Mouse (Mus musculus): ENCODE results near the gene Mvb12b. TPM values are rescaled to one million over a fixed set of nuclear protein-coding genes. Genes with fewer than 3 reads are reported as not detected.

Mvb12b gene
- total RNA-seq, 1 experiment, result 5.0 TPM

DNA sequence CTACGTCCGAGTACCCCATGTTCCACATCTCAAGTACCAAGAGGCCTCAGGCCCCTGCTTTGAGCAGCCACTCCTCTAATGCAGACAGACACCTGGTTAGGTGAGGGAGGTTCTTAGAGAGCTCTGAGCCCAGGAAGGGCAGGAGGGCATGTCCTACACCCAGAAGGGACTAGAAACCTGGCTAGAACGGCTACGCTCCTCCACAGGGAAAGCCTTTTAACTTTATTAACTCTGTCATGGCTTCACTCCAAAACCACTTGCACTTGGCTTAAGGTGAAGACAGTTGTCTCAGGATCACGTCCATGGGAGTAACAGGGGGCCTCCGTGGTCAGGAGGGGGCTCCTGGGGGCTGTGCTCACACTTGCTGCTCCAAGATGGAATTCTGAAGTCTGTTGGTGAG is 125.5 kb downstream of the Mvb12b start:
- H3K27ac ChIP-seq (ENCODE audit: insufficient read depth, low read depth, low read length, poor library complexity, severe bottlenecking), result no peak overlapping the region
- H3K9me3 ChIP-seq (ENCODE audit: control insufficient read depth, insufficient read depth, low read depth, low read length), result no peaks in the 10 kb centered on the region
- no peak overlapping the region for H3K4me3 ChIP-seq (ENCODE audit: insufficient read depth in 1 of 2, low read depth in 1 of 2, low read length in 2 of 2, poor library complexity in 1 of 2, severe bottlenecking in 1 of 2)
- no peak overlapping the region for H3K9ac ChIP-seq (ENCODE audit: insufficient read depth, low read depth, low read length, poor library complexity, severe bottlenecking)
- H3K36me3 ChIP-seq (ENCODE audit: control insufficient read depth, insufficient read depth, low read length, poor library complexity, severe bottlenecking), result no peaks in the 10 kb centered on the region
- in situ Hi-C loops (cut with MboI; ENCODE audit: low sequenced_read_pairs in 2 of 2, unreplicated experiment in 2 of 2), result no loop called here
- no peaks in the 10 kb centered on the region for H3K4me1 ChIP-seq (ENCODE audit: control insufficient read depth in 2 of 2, insufficient read depth in 2 of 2, low read length in 2 of 2, poor library complexity in 1 of 2)
- no peak for DNase-seq (ENCODE audit: low read depth, low spot score)
- TF ChIP-seq ZNF384 (IDR thresholded peaks at IDR 0.05; ENCODE audit: low read depth, low read length) (no peak), HCFC1 (IDR thresholded peaks at IDR 0.05; ENCODE audit: borderline replicate concordance, insufficient read depth, low read length) (no peak), ZC3H11A (IDR thresholded peaks at IDR 0.05; ENCODE audit: borderline replicate concordance, low read depth, low read length) (no peak), MAFK (IDR thresholded peaks at IDR 0.05; ENCODE audit: insufficient read depth, low read depth, low read length) (no peak), CHD2 (IDR thresholded peaks at IDR 0.05; ENCODE audit: low read depth, low read length) (no peak)

DNA sequence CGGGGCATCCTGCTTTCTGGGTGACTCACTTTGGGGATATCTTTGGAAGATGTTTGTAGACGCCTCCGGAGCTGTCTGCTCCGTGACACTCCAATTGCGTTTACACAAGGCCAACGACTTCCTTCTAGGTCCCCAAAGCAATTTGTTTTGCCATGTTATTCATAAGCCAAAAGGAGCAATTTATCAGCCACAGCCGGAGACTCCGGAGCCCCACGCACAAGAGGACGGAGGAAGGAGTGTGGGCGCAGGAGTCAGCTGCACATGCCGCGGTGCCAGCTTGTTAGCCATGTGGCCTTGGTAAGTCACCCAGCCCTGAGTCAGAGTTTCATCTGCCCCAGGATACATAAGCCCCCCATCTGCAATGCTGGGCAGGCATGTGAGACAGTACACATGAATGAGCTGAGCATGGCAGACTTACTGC is 127.2 kb downstream of the Mvb12b start:
- DNase-seq (ENCODE audit: low read depth, low spot score), result no peak
- no peaks in the 10 kb centered on the region for H3K4me1 ChIP-seq (ENCODE audit: control insufficient read depth in 2 of 2, insufficient read depth in 2 of 2, low read length in 2 of 2, poor library complexity in 1 of 2)
- in situ Hi-C loops (cut with MboI; ENCODE audit: low sequenced_read_pairs in 2 of 2, unreplicated experiment in 2 of 2), result no loop called here

DNA sequence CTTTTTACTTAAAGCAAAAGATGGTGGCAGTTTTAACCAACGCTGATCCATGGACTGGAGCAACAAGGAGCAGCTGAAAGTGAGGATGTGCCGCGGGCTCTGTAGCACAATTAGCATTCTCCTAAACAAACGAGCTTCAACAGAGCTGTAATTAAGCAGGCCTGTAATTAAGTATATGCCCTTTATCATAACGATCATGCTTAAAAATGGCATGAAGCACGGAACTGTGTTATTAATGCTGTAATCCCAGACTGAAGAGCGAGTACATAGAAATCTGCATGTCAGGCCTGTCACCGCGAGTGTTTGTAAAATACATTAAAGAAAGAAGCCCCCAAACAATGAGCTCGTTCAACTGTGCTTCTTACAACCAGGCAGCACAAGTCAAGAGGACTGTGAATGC is 128.3 kb downstream of the Mvb12b start:
- TF ChIP-seq ZC3H11A (IDR thresholded peaks at IDR 0.05; ENCODE audit: borderline replicate concordance, low read depth, low read length), result no peak
- no peak for TF ChIP-seq HCFC1 (IDR thresholded peaks at IDR 0.05; ENCODE audit: borderline replicate concordance, insufficient read depth, low read length)
- TF ChIP-seq ZNF384 (IDR thresholded peaks at IDR 0.05; ENCODE audit: low read depth, low read length), result no peak
- TF ChIP-seq MAFK (IDR thresholded peaks at IDR 0.05; ENCODE audit: insufficient read depth, low read depth, low read length), result no peak
- no peak for TF ChIP-seq CHD2 (IDR thresholded peaks at IDR 0.05; ENCODE audit: low read depth, low read length)
- in situ Hi-C loops (cut with MboI; ENCODE audit: low sequenced_read_pairs in 2 of 2, unreplicated experiment in 2 of 2), result no loop called here
- H3K4me1 ChIP-seq (ENCODE audit: control insufficient read depth in 2 of 2, insufficient read depth in 2 of 2, low read length in 2 of 2, poor library complexity in 1 of 2), result no peaks in the 10 kb centered on the region
- H3K9me3 ChIP-seq (ENCODE audit: control insufficient read depth, insufficient read depth, low read depth, low read length), result no peaks in the 10 kb centered on the region
- DNase-seq (ENCODE audit: low read depth, low spot score), result no peak
- H3K4me3 ChIP-seq (ENCODE audit: insufficient read depth in 1 of 2, low read depth in 1 of 2, low read length in 2 of 2, poor library complexity in 1 of 2, severe bottlenecking in 1 of 2), result no peak overlapping the region
- no peak overlapping the region for H3K9ac ChIP-seq (ENCODE audit: insufficient read depth, low read depth, low read length, poor library complexity, severe bottlenecking)
- H3K36me3 ChIP-seq (ENCODE audit: control insufficient read depth, insufficient read depth, low read length, poor library complexity, severe bottlenecking), result no peaks in the 10 kb centered on the region
- H3K27ac ChIP-seq (ENCODE audit: insufficient read depth, low read depth, low read length, poor library complexity, severe bottlenecking), result no peak overlapping the region

More for the DNA sequence above, 127.2 kb downstream of the Mvb12b start:
- Histone ChIP-seq H3K36me3 (ENCODE audit: control insufficient read depth, insufficient read depth, low read length, poor library complexity, severe bottlenecking) (no peaks in the 10 kb centered on the region), H3K27ac (ENCODE audit: insufficient read depth, low read depth, low read length, poor library complexity, severe bottlenecking) (no peak overlapping the region), H3K9me3 (ENCODE audit: control insufficient read depth, insufficient read depth, low read depth, low read length) (no peaks in the 10 kb centered on the region), H3K4me3 (ENCODE audit: insufficient read depth in 1 of 2, low read depth in 1 of 2, low read length in 2 of 2, poor library complexity in 1 of 2, severe bottlenecking in 1 of 2) (no peak overlapping the region), H3K9ac (ENCODE audit: insufficient read depth, low read depth, low read length, poor library complexity, severe bottlenecking) (no peak overlapping the region)
- TF ChIP-seq ZC3H11A (IDR thresholded peaks at IDR 0.05; ENCODE audit: borderline replicate concordance, low read depth, low read length) (no peak), ZNF384 (IDR thresholded peaks at IDR 0.05; ENCODE audit: low read depth, low read length) (no peak), CHD2 (IDR thresholded peaks at IDR 0.05; ENCODE audit: low read depth, low read length) (no peak), MAFK (IDR thresholded peaks at IDR 0.05; ENCODE audit: insufficient read depth, low read depth, low read length) (no peak), HCFC1 (IDR thresholded peaks at IDR 0.05; ENCODE audit: borderline replicate concordance, insufficient read depth, low read length) (no peak)

DNA sequence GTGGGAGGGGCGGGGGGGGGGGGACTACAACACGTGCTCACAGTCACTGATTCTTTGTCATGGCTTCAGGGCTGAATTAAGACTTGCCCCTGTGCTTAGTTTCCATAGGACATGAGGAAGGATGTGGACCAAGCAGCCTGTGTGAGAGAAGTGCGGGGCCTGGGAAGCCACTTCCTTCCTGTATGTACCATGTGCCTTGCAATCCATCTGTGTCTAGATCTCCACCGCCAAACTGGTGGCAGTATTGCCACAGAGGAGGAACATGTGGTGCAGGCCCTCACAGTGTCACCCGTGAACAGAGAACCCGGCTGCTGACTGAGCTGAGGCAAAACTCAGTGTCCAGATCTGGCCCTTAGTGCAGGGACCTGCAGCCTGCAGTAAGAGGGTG is 132.1 kb downstream of the Mvb12b start:
- DNase-seq (ENCODE audit: low read depth, low spot score), result no peak
- in situ Hi-C loops (cut with MboI; ENCODE audit: low sequenced_read_pairs in 2 of 2, unreplicated experiment in 2 of 2), result no loop called here
- H3K4me3 ChIP-seq (ENCODE audit: insufficient read depth in 1 of 2, low read depth in 1 of 2, low read length in 2 of 2, poor library complexity in 1 of 2, severe bottlenecking in 1 of 2), result no peak overlapping the region
- no peaks in the 10 kb centered on the region for H3K4me1 ChIP-seq (ENCODE audit: control insufficient read depth in 2 of 2, insufficient read depth in 2 of 2, low read length in 2 of 2, poor library complexity in 1 of 2)
- no peaks in the 10 kb centered on the region for H3K36me3 ChIP-seq (ENCODE audit: control insufficient read depth, insufficient read depth, low read length, poor library complexity, severe bottlenecking)
- no peaks in the 10 kb centered on the region for H3K9me3 ChIP-seq (ENCODE audit: control insufficient read depth, insufficient read depth, low read depth, low read length)
- H3K9ac ChIP-seq (ENCODE audit: insufficient read depth, low read depth, low read length, poor library complexity, severe bottlenecking), result no peak overlapping the region
- no peak overlapping the region for H3K27ac ChIP-seq (ENCODE audit: insufficient read depth, low read depth, low read length, poor library complexity, severe bottlenecking)
- TF ChIP-seq CHD2 (IDR thresholded peaks at IDR 0.05; ENCODE audit: low read depth, low read length) (no peak), ZC3H11A (IDR thresholded peaks at IDR 0.05; ENCODE audit: borderline replicate concordance, low read depth, low read length) (no peak)

DNA sequence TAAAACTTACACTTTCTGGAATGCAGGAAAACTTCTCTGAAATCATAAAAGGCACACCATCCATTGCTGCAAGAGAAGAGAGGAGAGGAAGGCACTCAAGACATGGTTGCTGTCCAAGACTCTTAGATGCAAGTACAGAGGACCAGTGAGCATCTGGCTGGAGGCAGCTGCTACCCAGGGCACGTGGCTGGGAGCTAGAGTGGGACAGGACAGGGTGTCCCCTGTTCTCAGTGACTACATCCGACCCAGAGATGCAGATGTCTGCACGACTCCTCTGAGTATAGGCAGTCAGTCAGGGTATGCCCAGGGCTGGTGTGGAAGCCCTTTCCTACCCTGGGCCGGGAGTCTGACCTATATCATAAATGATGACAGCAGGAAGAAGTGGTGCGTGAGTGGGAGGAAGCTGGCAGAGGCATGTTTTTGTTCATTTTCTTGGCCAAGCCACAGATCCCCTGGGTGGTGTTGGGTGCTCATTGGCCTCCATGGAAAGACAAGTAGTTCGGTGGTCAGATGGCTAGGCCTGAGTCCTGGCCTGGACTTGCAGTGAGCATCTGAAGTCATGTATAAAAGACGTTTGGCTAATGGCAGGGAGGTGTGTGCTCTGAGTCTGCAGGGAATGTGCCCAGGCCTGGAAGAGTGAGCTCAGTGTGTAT is 132.6 kb downstream of the Mvb12b start:
- no peak overlapping the region for H3K27ac ChIP-seq (ENCODE audit: insufficient read depth, low read depth, low read length, poor library complexity, severe bottlenecking)
- no peaks in the 10 kb centered on the region for H3K36me3 ChIP-seq (ENCODE audit: control insufficient read depth, insufficient read depth, low read length, poor library complexity, severe bottlenecking)
- DNase-seq (ENCODE audit: low read depth, low spot score), result no peak
- no peaks in the 10 kb centered on the region for H3K4me1 ChIP-seq (ENCODE audit: control insufficient read depth in 2 of 2, insufficient read depth in 2 of 2, low read length in 2 of 2, poor library complexity in 1 of 2)
- H3K4me3 ChIP-seq (ENCODE audit: insufficient read depth in 1 of 2, low read depth in 1 of 2, low read length in 2 of 2, poor library complexity in 1 of 2, severe bottlenecking in 1 of 2), result no peak overlapping the region
- no peak overlapping the region for H3K9ac ChIP-seq (ENCODE audit: insufficient read depth, low read depth, low read length, poor library complexity, severe bottlenecking)
- TF ChIP-seq ZC3H11A (IDR thresholded peaks at IDR 0.05; ENCODE audit: borderline replicate concordance, low read depth, low read length) (no peak), ZNF384 (IDR thresholded peaks at IDR 0.05; ENCODE audit: low read depth, low read length) (no peak), HCFC1 (IDR thresholded peaks at IDR 0.05; ENCODE audit: borderline replicate concordance, insufficient read depth, low read length) (no peak), CHD2 (IDR thresholded peaks at IDR 0.05; ENCODE audit: low read depth, low read length) (no peak), MAFK (IDR thresholded peaks at IDR 0.05; ENCODE audit: insufficient read depth, low read depth, low read length) (no peak)
- in situ Hi-C loops (cut with MboI; ENCODE audit: low sequenced_read_pairs in 2 of 2, unreplicated experiment in 2 of 2), result no loop called here
- no peaks in the 10 kb centered on the region for H3K9me3 ChIP-seq (ENCODE audit: control insufficient read depth, insufficient read depth, low read depth, low read length)
